ENCODE assay signal across 27 mouse cellular contexts in the genomic region with DNA sequence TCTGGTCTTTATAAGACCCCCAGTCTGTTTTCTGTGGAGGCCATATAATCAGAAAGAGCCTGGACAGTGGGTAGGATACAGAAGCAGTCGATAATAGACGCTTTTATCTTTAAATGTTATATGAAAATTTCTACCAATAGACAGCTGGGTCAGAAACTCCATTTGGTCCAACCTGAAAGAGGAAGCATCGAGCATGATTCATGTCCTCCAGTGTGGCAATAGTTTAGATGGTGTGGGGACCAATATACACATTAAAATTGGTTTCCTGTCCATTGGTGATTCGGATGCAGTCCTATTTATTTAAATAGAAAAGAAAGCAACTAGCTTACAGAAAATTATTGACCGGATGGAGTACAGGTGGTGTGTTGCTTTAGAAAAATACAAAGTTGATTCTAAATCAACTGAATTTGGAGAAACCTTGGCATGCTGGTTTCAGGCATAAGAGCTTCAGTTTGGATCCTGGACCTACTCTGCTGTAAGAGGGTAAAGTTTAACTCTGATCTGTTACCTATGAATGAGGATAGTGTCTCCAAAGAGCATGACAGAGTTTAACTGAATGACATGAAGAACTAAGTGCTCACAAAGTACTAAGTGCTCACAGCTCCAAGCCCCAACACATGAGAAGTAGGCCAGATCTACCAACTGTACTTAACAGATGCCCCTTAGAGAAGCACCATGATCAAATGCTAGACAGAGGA.
DNase-seq lines count a peak whose midpoint lies in the region; ATAC-seq and TF ChIP-seq lines count a peak whose summit lies in the region.
"Had no signal": no experiment of that assay in that cellular context is flagged by ENCODE, and none has a peak within 500 bp of the region (broad histone marks: within the 10 kb centered on the region; RNA-seq: fewer than 3 reads in every experiment).

No protein-coding gene starts in this region.

- H3K4me1 ChIP-seq in kidney, adult 2 months (ENCODE audit: control insufficient read depth, insufficient read depth, low read length) = peaks cover 6% of the 10 kb centered on the region; the same call in 1 of the 2 replicates
- H3K4me1 ChIP-seq in midbrain, embryonic 16.5 days (ENCODE audit: control insufficient read depth, insufficient read depth, low read length) = peaks cover 6% of the 10 kb centered on the region; the same call in 1 of the 2 replicates
- H3K4me1 ChIP-seq: liver, embryonic 12.5 days had no signal

- H3K36me3 ChIP-seq in kidney, adult 2 months (ENCODE audit: control insufficient read depth, insufficient read depth, low read length) = no peaks in the 10 kb centered on the region
- no peaks in the 10 kb centered on the region for H3K36me3 ChIP-seq in midbrain, embryonic 16.5 days (ENCODE audit: control insufficient read depth, insufficient read depth, low read length)
- H3K36me3 ChIP-seq: G1E; heart, embryonic 12.5 days; limb, embryonic 13.5 days; liver, embryonic 12.5 days; neural tube, embryonic 13.5 days had no signal

- ATAC-seq in common myeloid progenitor, adult 5-6 weeks (replicated peaks; ENCODE audit: low read depth, poor library complexity, severe bottlenecking) = peak; percentile 77
- ATAC-seq in megakaryocyte, adult 5-6 weeks (ENCODE audit: poor library complexity, severe bottlenecking) = peak; percentile 94
- no peak for ATAC-seq in midbrain, embryonic 16.5 days
- ATAC-seq: intestine, embryonic 16.5 days; liver, embryonic 12.5 days; lung, postnatal 0 days; Patski had no signal

- TF ChIP-seq CTCF in kidney, adult 2 months (conservative IDR thresholded peaks at IDR 0.05; ENCODE audit: insufficient read depth, insufficient read length, low read depth, low read length) = no peak

- WGBS in kidney, adult 2 months = 88% methylated on average over 5 of the region's 5 CpGs
- WGBS in midbrain, embryonic 16.5 days = 92% methylated on average over 5 of the region's 5 CpGs

- peak overlapping the region; percentile 52; the same call in 1 of the 2 replicates for H3K27ac ChIP-seq in kidney, adult 2 months (ENCODE audit: insufficient read depth, low read depth, low read length)
- no peak overlapping the region for H3K27ac ChIP-seq in midbrain, embryonic 16.5 days (ENCODE audit: low read length)
- H3K27ac ChIP-seq: heart, adult 2 months; kidney, postnatal 0 days; left cerebral cortex, adult 2 months; limb, embryonic 13.5 days; liver, embryonic 12.5 days; neural tube, embryonic 13.5 days had no signal

- peak; percentile 69 for DNase-seq in kidney, adult 2 months
- no peak for DNase-seq in kidney, postnatal 10 days
- DNase-seq in A20 (ENCODE audit: low read depth, low spot score) = peak; percentile 7
- DNase-seq in urinary bladder, postnatal 25 days (ENCODE audit: low spot score) = no peak
- DNase-seq in lung, postnatal 36 days = no peak
- DNase-seq: adrenal gland, postnatal 14 days; gastrocnemius, postnatal 25 days; heart, adult 2 months; heart, postnatal 4 days; lung, adult 18-20 months; thymus, adult 2 months; thymus, postnatal 36 days had no signal

- no peak for TF ChIP-seq POLR2A in kidney, adult 2 months (IDR thresholded peaks at IDR 0.05; ENCODE audit: low read depth, low read length)

- no peak overlapping the region for H3K4me3 ChIP-seq in kidney, adult 2 months (ENCODE audit: insufficient read depth, low read depth, low read length)
- H3K4me3 ChIP-seq in midbrain, embryonic 16.5 days (ENCODE audit: low read depth, low read length) = no peak overlapping the region
- H3K4me3 ChIP-seq: erythroblast, embryonic 14.5 days; heart, adult 2 months; heart, embryonic 12.5 days; left cerebral cortex, adult 2 months; limb, embryonic 13.5 days; liver, embryonic 12.5 days; neural tube, embryonic 13.5 days had no signal

- no peak overlapping the region for H3K9ac ChIP-seq in midbrain, embryonic 16.5 days (ENCODE audit: low read depth, low read length)
- H3K9ac ChIP-seq: heart, embryonic 12.5 days; limb, embryonic 13.5 days; liver, embryonic 12.5 days; neural tube, embryonic 13.5 days had no signal

- H3K4me2 ChIP-seq in midbrain, embryonic 16.5 days (ENCODE audit: low read length) = no peak overlapping the region
- H3K4me2 ChIP-seq: heart, embryonic 12.5 days; limb, embryonic 13.5 days; liver, embryonic 12.5 days; midbrain, embryonic 11.5 days; neural tube, embryonic 13.5 days had no signal

- H3K9me3 ChIP-seq in midbrain, embryonic 16.5 days (replicated peaks; ENCODE audit: control insufficient read depth, low read length, poor library complexity, severe bottlenecking) = no peaks in the 10 kb centered on the region
- H3K9me3 ChIP-seq: G1E; heart, embryonic 12.5 days; limb, embryonic 13.5 days; liver, embryonic 12.5 days; neural tube, embryonic 13.5 days had no signal

- no peaks in the 10 kb centered on the region for H3K27me3 ChIP-seq in kidney, adult 2 months (replicated peaks; ENCODE audit: control insufficient read depth, insufficient read depth, low read length)
- H3K27me3 ChIP-seq in midbrain, embryonic 16.5 days (ENCODE audit: control insufficient read depth, insufficient read depth, low read depth, low read length) = no peaks in the 10 kb centered on the region
- H3K27me3 ChIP-seq: heart, embryonic 12.5 days; limb, embryonic 13.5 days; liver, embryonic 12.5 days; neural tube, embryonic 13.5 days; Patski had no signal

Comparison
In these comparisons a context has a peak if more than half of its experiments do, and no peak if none do; other contexts are left out.
1. DNase-seq: peak in kidney, adult 2 months (single experiment) and A20 (single experiment); none in kidney, postnatal 10 days (single experiment), urinary bladder, postnatal 25 days (single experiment) and lung, postnatal 36 days (single experiment).